Mouse (Mus musculus): ENCODE measurements around the gene Gng12. TPM values are rescaled to one million over a fixed set of nuclear protein-coding genes. Genes with fewer than 3 reads are reported as not detected.
"Not testable (repeated sequence)": the region's sequence is repeated elsewhere in the genome, so short reads cannot be mapped to it uniquely, and the experiment has no call there.

Gng12 gene
- polyA plus RNA-seq, 1 experiment from 2014 or later: 56.0 TPM

DNA sequence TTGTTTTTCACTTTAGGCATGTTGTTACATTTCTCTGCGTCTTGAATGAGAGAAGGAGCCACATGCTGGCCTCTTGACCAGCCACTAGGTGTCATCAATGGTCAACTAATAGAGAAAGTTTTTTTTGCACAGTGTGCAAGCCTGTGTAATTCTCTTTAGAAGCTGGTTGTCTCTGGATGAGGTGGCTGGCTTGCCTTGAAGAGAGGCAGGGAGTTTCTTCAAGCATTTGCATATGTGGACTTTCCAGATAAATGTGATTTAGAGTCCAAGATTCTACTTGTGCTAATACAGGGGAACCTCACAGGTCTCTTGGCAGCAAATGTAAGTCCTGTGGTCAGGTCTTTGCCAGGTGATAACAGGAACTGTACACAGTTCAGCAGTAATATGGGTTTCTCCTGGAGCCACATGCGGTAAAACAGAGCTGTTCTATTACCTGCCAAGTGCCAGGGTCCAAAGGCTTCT lies 66.4 kb downstream of the Gng12 start:
- Histone ChIP-seq H3K4me1 (peaks cover 2% of the 10 kb centered on the region; the same call in 1 of the 2 replicates), H3K36me3 (peaks cover 3% of the 10 kb centered on the region; the same call in 1 of the 2 replicates), H3K4me3 (no peak overlapping the region), H3K9me3 (no peaks in the 10 kb centered on the region), H3K27me3 (no peaks in the 10 kb centered on the region), H3K9ac (no peak overlapping the region), H3K4me2 (no peak overlapping the region), H3K27ac (no peak overlapping the region)
- WGBS: 36% methylated on average over 2 of the region's 2 CpGs
- ATAC-seq (ENCODE audit: insufficient number of reproducible peaks, insufficient read depth, low FRiP score, low TSS enrichment, low read depth): no peak

DNA sequence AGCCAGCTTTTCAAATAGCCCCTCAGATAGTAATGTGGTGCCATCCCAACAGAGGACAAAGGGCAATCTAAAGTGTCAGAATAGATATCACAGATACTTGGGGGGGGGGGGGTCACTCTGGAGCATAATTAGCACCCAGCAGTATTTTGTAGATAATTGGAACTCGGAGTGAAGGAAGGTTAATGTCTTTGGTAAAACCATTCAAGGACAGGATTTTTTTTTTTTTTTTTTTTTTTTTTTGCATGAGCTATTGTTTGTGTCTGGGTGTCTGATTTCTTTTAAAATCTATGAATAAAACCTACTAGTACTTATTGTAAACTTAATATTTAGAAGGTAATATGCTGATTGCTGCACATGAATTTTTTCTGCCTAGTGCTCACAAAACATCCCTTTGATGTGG lies 66.9 kb downstream of the Gng12 start:
- WGBS: 71% methylated on average over 1 of the region's 1 CpGs
- H3K27me3 ChIP-seq: no peaks in the 10 kb centered on the region
- H3K4me2 ChIP-seq: no peak overlapping the region
- H3K4me1 ChIP-seq: no peaks in the 10 kb centered on the region
- H3K27ac ChIP-seq: no peak overlapping the region
- no peak overlapping the region for H3K9ac ChIP-seq
- no peak for ATAC-seq (ENCODE audit: insufficient number of reproducible peaks, insufficient read depth, low FRiP score, low TSS enrichment, low read depth)
- no peak overlapping the region for H3K4me3 ChIP-seq
- H3K36me3 ChIP-seq: peaks cover 3% of the 10 kb centered on the region; the same call in 1 of the 2 replicates
- H3K9me3 ChIP-seq: no peaks in the 10 kb centered on the region

DNA sequence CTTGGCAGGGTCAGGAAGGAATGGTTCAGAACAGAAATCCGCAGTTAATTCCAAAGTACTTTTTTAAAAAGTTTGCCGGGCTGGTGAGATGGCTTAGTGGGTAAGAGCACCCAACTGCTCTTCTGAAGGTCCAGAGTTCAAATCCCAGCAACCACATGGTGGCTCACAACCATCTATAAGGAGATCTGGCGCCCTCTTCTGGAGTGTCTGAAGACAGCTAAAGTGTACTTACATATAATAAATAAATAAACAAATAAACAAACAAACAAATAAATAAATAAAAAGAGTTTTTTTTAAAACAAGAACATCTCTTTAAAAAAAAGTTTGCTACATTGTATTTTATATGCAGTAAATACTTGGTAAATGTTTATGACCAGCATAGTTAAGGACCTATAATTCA lies 67.5 kb downstream of the Gng12 start:
- not testable (repeated sequence) for H3K9me3 ChIP-seq; ATAC-seq (ENCODE audit: insufficient number of reproducible peaks, insufficient read depth, low FRiP score, low TSS enrichment, low read depth); H3K36me3 ChIP-seq; H3K4me2 ChIP-seq; H3K9ac ChIP-seq; H3K27ac ChIP-seq; H3K4me3 ChIP-seq; H3K27me3 ChIP-seq; H3K4me1 ChIP-seq
- 82% methylated on average over 3 of the region's 3 CpGs for WGBS

GRCm38 (mm10) chr6:66964222-66964621 lies 68.0 kb downstream of the Gng12 start:
- no peaks in the 10 kb centered on the region for H3K9me3 ChIP-seq
- no peaks in the 10 kb centered on the region for H3K27me3 ChIP-seq
- H3K27ac ChIP-seq: no peak overlapping the region
- H3K36me3 ChIP-seq: peaks cover 3% of the 10 kb centered on the region; the same call in 1 of the 2 replicates
- WGBS: 79% methylated on average over 4 of the region's 4 CpGs
- H3K4me3 ChIP-seq: no peak overlapping the region
- no peaks in the 10 kb centered on the region for H3K4me1 ChIP-seq
- no peak overlapping the region for H3K4me2 ChIP-seq
- no peak overlapping the region for H3K9ac ChIP-seq
- ATAC-seq (ENCODE audit: insufficient number of reproducible peaks, insufficient read depth, low FRiP score, low TSS enrichment, low read depth): no peak

GRCm38 (mm10) chr6:66965203-66965602 lies 69.0 kb downstream of the Gng12 start:
- 80% methylated on average over 4 of the region's 4 CpGs for WGBS
- Histone ChIP-seq H3K27me3 (no peaks in the 10 kb centered on the region), H3K36me3 (peaks cover 3% of the 10 kb centered on the region; the same call in 1 of the 2 replicates), H3K9ac (no peak overlapping the region), H3K4me3 (no peak overlapping the region), H3K9me3 (no peaks in the 10 kb centered on the region), H3K27ac (no peak overlapping the region), H3K4me2 (no peak overlapping the region), H3K4me1 (no peaks in the 10 kb centered on the region)
- no peak for ATAC-seq (ENCODE audit: insufficient number of reproducible peaks, insufficient read depth, low FRiP score, low TSS enrichment, low read depth)

- no peak overlapping the region for H3K4me3 ChIP-seq
- no peak overlapping the region for H3K9ac ChIP-seq
- WGBS: 61% methylated on average over 2 of the region's 2 CpGs
- H3K9me3 ChIP-seq: no peaks in the 10 kb centered on the region
- no peaks in the 10 kb centered on the region for H3K27me3 ChIP-seq
- H3K4me2 ChIP-seq: no peak overlapping the region
- no peak for ATAC-seq (ENCODE audit: insufficient number of reproducible peaks, insufficient read depth, low FRiP score, low TSS enrichment, low read depth)
- no peaks in the 10 kb centered on the region for H3K36me3 ChIP-seq
- H3K27ac ChIP-seq: no peak overlapping the region
- H3K4me1 ChIP-seq: peaks cover 10% of the 10 kb centered on the region; the same call in 1 of the 2 replicates
Observed at GRCm38 (mm10) chr6:66967788-66968187, 71.6 kb downstream of the Gng12 start.

GRCm38 (mm10) chr6:66969446-66969845 lies 73.2 kb downstream of the Gng12 start:
- Histone ChIP-seq H3K4me2 (no peak overlapping the region), H3K36me3 (no peaks in the 10 kb centered on the region), H3K4me1 (peaks cover 10% of the 10 kb centered on the region; the same call in 1 of the 2 replicates), H3K27ac (no peak overlapping the region), H3K9ac (no peak overlapping the region), H3K27me3 (no peaks in the 10 kb centered on the region), H3K9me3 (no peaks in the 10 kb centered on the region), H3K4me3 (no peak overlapping the region)
- WGBS: 44% methylated on average over 3 of the region's 3 CpGs
- ATAC-seq (ENCODE audit: insufficient number of reproducible peaks, insufficient read depth, low FRiP score, low TSS enrichment, low read depth): no peak

DNA sequence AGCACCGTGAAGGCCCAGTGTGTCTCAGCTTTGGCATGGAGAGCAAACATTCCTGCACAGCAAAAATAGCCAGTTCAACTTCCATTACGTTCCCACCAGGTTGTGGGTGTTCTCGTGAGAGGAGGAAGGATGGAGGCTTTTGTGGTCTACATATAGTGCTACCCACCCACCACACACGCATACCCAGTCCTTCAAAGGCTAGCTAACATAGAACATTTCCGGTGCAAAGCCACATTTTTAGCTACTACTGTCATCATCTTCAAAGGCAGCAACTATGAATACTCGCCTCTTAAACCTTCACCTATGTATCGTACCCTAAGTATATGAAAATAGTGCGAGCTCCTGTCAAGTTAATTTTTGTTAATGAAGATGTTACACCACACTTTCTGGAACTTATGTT lies 76.1 kb downstream of the Gng12 start:
- H3K4me2 ChIP-seq: no peak overlapping the region
- H3K36me3 ChIP-seq: no peaks in the 10 kb centered on the region
- no peak for ATAC-seq (ENCODE audit: insufficient number of reproducible peaks, insufficient read depth, low FRiP score, low TSS enrichment, low read depth)
- WGBS: 64% methylated on average over 8 of the region's 8 CpGs
- H3K4me1 ChIP-seq: peaks cover 10% of the 10 kb centered on the region; the same call in 1 of the 2 replicates
- no peaks in the 10 kb centered on the region for H3K27me3 ChIP-seq
- no peaks in the 10 kb centered on the region for H3K9me3 ChIP-seq
- no peak overlapping the region for H3K4me3 ChIP-seq
- no peak overlapping the region for H3K9ac ChIP-seq
- no peak overlapping the region for H3K27ac ChIP-seq

- no peaks in the 10 kb centered on the region for H3K9me3 ChIP-seq
- H3K27me3 ChIP-seq: no peaks in the 10 kb centered on the region
- H3K4me3 ChIP-seq: no peak overlapping the region
- H3K4me1 ChIP-seq: peaks cover 10% of the 10 kb centered on the region; the same call in 1 of the 2 replicates
- H3K4me2 ChIP-seq: no peak overlapping the region
- no peaks in the 10 kb centered on the region for H3K36me3 ChIP-seq
- 16% methylated on average over 3 of the region's 3 CpGs for WGBS
- no peak overlapping the region for H3K9ac ChIP-seq
- H3K27ac ChIP-seq: no peak overlapping the region
- ATAC-seq (ENCODE audit: insufficient number of reproducible peaks, insufficient read depth, low FRiP score, low TSS enrichment, low read depth): no peak
Observed at GRCm38 (mm10) chr6:66973180-66973579, 77.0 kb downstream of the Gng12 start.

DNA sequence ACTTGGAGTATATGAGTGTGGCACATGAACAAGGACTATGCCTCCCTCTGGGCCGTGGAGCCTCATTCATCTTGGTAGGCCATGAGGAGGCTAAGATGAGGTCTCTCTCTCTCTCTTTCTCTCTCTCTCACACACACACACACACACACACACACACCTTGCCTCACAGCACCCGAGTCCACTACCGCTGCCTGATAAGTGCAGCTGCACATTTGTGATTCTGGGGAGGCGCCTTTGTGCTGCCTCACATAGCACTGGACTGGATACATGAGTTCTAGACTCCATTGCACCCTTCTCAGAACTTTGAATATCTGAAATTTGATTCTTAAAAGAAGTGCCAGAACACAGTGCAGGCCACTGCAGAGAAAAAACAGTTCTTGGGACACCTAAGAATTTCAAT lies 79.3 kb downstream of the Gng12 start:
- no peak overlapping the region for H3K4me3 ChIP-seq
- no peak for ATAC-seq (ENCODE audit: insufficient number of reproducible peaks, insufficient read depth, low FRiP score, low TSS enrichment, low read depth)
- no peak overlapping the region for H3K4me2 ChIP-seq
- H3K4me1 ChIP-seq: peaks cover 10% of the 10 kb centered on the region; the same call in 1 of the 2 replicates
- no peak overlapping the region for H3K27ac ChIP-seq
- no peak overlapping the region for H3K9ac ChIP-seq
- H3K36me3 ChIP-seq: no peaks in the 10 kb centered on the region
- WGBS: 90% methylated on average over 4 of the region's 4 CpGs
- no peaks in the 10 kb centered on the region for H3K27me3 ChIP-seq
- H3K9me3 ChIP-seq: no peaks in the 10 kb centered on the region

- Histone ChIP-seq H3K36me3 (no peaks in the 10 kb centered on the region), H3K4me3 (no peak overlapping the region), H3K9ac (no peak overlapping the region), H3K4me2 (no peak overlapping the region), H3K9me3 (no peaks in the 10 kb centered on the region), H3K27ac (no peak overlapping the region), H3K4me1 (no peaks in the 10 kb centered on the region), H3K27me3 (no peaks in the 10 kb centered on the region)
- 82% methylated on average over 1 of the region's 1 CpGs for WGBS
- no peak for ATAC-seq (ENCODE audit: insufficient number of reproducible peaks, insufficient read depth, low FRiP score, low TSS enrichment, low read depth)
Observed at GRCm38 (mm10) chr6:66979197-66979596, 83.0 kb downstream of the Gng12 start.

GRCm38 (mm10) chr6:66980040-66980439 lies 83.8 kb downstream of the Gng12 start:
- Histone ChIP-seq H3K9me3 (no peaks in the 10 kb centered on the region), H3K36me3 (no peaks in the 10 kb centered on the region), H3K27ac (no peak overlapping the region), H3K4me2 (no peak overlapping the region), H3K4me3 (no peak overlapping the region), H3K9ac (no peak overlapping the region), H3K4me1 (no peaks in the 10 kb centered on the region), H3K27me3 (no peaks in the 10 kb centered on the region)
- no peak for ATAC-seq (ENCODE audit: insufficient number of reproducible peaks, insufficient read depth, low FRiP score, low TSS enrichment, low read depth)
- WGBS: 71% methylated on average over 4 of the region's 4 CpGs
